Mouse (Mus musculus) heart, adult 2 months (tissue): ENCODE results near the gene Mrpl14.

Source experiments
- CTCF ChIP-seq: fragments of 200-600 bp; IDR thresholded peaks from 2 replicates; pipeline ENCODE4 v1.8.1; 2022; ENCODE audit warnings: antibody characterized with exemption, mild to moderate bottlenecking, moderate library complexity
- EP300 ChIP-seq: fragments of 200-500 bp; IDR thresholded peaks from 2 replicates; pipeline ENCODE4 v1.6.1; 2011; ENCODE audit warnings: low read depth, low read length, control low read depth; ENCODE audit not compliant: insufficient read depth
- POLR2A ChIP-seq: fragments of 200-500 bp; IDR thresholded peaks from 2 replicates; pipeline ENCODE4 v1.6.1; 2011; ENCODE audit warnings: mild to moderate bottlenecking, low read depth, low read length, control low read depth; ENCODE audit not compliant: insufficient read depth

DNA sequence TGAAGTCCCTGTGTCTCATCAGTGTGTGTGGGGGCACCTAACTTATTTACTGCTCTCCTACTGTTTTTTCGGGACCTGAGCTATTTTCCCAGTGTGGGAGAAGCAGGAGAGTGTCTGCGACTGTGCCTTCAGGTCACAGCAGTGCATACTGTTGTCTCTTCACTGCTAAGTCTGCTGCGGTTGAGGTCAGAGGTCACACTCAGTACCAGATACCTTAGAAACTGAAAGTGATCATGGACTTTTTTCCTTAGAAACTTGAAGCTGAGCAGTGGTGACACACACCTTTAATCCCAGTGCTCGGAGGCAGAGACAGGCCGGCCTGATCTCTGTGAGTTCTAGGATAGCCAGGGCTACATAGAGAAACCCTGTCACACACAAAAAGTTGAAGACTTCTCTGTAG lies 6.0 kb downstream of the Mrpl14 start:
- no peak for TF ChIP-seq CTCF
- TF ChIP-seq POLR2A = no peak
- TF ChIP-seq EP300 = no peak
